Mouse (Mus musculus): Measurements from ENCODE around the gene Nyap1. TPM values are rescaled to one million over a fixed set of nuclear protein-coding genes. Genes with fewer than 3 reads are reported as not detected.

The Nyap1 gene
- polyA plus RNA-seq, 1 experiment from 2014 or later = 5.1 TPM

- Histone ChIP-seq H3K9me3 (no peaks in the 10 kb centered on the region), H3K27me3 (ENCODE audit: poor library complexity, severe bottlenecking) (no peaks in the 10 kb centered on the region), H3K4me3 (peak overlapping the region; percentile 99), H3K27ac (peak overlapping the region; percentile 95), H3K36me3 (replicated peaks) (peaks cover 44% of the 10 kb centered on the region), H3K4me1 (peaks cover 53% of the 10 kb centered on the region)
- under 1% methylated on average over 77 of the region's 83 CpGs for WGBS
- peak; percentile 52 for DNase-seq (ENCODE audit: extremely low spot score, low spot score)
Measured at GRCm38 (mm10) chr5:137779053-137779933, 37.9 kb upstream of the Nyap1 start.

GRCm38 (mm10) chr5:137778635-137779034 is 37.2 kb upstream of the Nyap1 start, which contains the start of gene Ppp1r35:
TSS of gene Ppp1r35 (plus strand) at chr5:137778849.
- WGBS = under 1% methylated on average over 31 of the region's 31 CpGs

GRCm38 (mm10) chr5:137777267-137777845 is 35.9 kb upstream of the Nyap1 start:
- Histone ChIP-seq H3K27me3 (ENCODE audit: poor library complexity, severe bottlenecking) (no peaks in the 10 kb centered on the region), H3K4me3 (no peak overlapping the region; the same call in 1 of the 2 replicates), H3K36me3 (replicated peaks) (peaks cover 24% of the 10 kb centered on the region), H3K9me3 (no peaks in the 10 kb centered on the region), H3K27ac (no peak overlapping the region), H3K4me1 (peaks cover 34% of the 10 kb centered on the region)
- DNase-seq (ENCODE audit: extremely low spot score, low spot score) = no peak
- WGBS = 91% methylated on average over 7 of the region's 7 CpGs

More at GRCm38 (mm10) chr5:137778635-137779034, 37.2 kb upstream of the Nyap1 start, which contains the start of gene Ppp1r35:
- peak; percentile 97 for DNase-seq (ENCODE audit: extremely low spot score, low spot score)
- Histone ChIP-seq H3K9me3 (no peaks in the 10 kb centered on the region), H3K4me1 (peaks cover 46% of the 10 kb centered on the region), H3K4me3 (peak within 1 kb of the TSS; percentile 99), H3K27ac (peak within 1 kb of the TSS; percentile 95), H3K27me3 (ENCODE audit: poor library complexity, severe bottlenecking) (no peaks in the 10 kb centered on the region), H3K36me3 (replicated peaks) (peaks cover 37% of the 10 kb centered on the region)

GRCm38 (mm10) chr5:137776408-137776918 is 35.1 kb upstream of the Nyap1 start:
- 57% methylated on average over 5 of the region's 5 CpGs for WGBS
- Histone ChIP-seq H3K27ac (no peak overlapping the region), H3K9me3 (no peaks in the 10 kb centered on the region), H3K27me3 (ENCODE audit: poor library complexity, severe bottlenecking) (no peaks in the 10 kb centered on the region), H3K4me3 (no peak overlapping the region), H3K36me3 (replicated peaks) (peaks cover 15% of the 10 kb centered on the region), H3K4me1 (peaks cover 25% of the 10 kb centered on the region)
- no peak for DNase-seq (ENCODE audit: extremely low spot score, low spot score)

GRCm38 (mm10) chr5:137775587-137776290 is 34.3 kb upstream of the Nyap1 start:
- H3K36me3 ChIP-seq (replicated peaks) = peaks cover 8% of the 10 kb centered on the region
- no peak for DNase-seq (ENCODE audit: extremely low spot score, low spot score)
- peaks cover 20% of the 10 kb centered on the region for H3K4me1 ChIP-seq
- H3K9me3 ChIP-seq = no peaks in the 10 kb centered on the region
- H3K27me3 ChIP-seq (ENCODE audit: poor library complexity, severe bottlenecking) = no peaks in the 10 kb centered on the region
- no peak overlapping the region for H3K27ac ChIP-seq
- no peak overlapping the region for H3K4me3 ChIP-seq
- 90% methylated on average over 2 of the region's 2 CpGs for WGBS

- no peaks in the 10 kb centered on the region for H3K36me3 ChIP-seq (replicated peaks)
- no peak for DNase-seq (ENCODE audit: extremely low spot score, low spot score)
- no peak overlapping the region for H3K27ac ChIP-seq
- H3K4me3 ChIP-seq = no peak overlapping the region
- H3K9me3 ChIP-seq = no peaks in the 10 kb centered on the region
- H3K27me3 ChIP-seq (ENCODE audit: poor library complexity, severe bottlenecking) = no peaks in the 10 kb centered on the region
- peaks cover 15% of the 10 kb centered on the region for H3K4me1 ChIP-seq
Measured at GRCm38 (mm10) chr5:137772755-137773154, 31.3 kb upstream of the Nyap1 start.

GRCm38 (mm10) chr5:137770709-137771108 is 29.3 kb upstream of the Nyap1 start:
- peak; percentile 40 for DNase-seq (ENCODE audit: extremely low spot score, low spot score)
- Histone ChIP-seq H3K27me3 (ENCODE audit: poor library complexity, severe bottlenecking) (no peaks in the 10 kb centered on the region), H3K9me3 (no peaks in the 10 kb centered on the region), H3K36me3 (replicated peaks) (no peaks in the 10 kb centered on the region), H3K27ac (no peak overlapping the region), H3K4me1 (peaks cover 15% of the 10 kb centered on the region), H3K4me3 (no peak overlapping the region)
- WGBS = 51% methylated on average over 2 of the region's 2 CpGs

- peaks cover 15% of the 10 kb centered on the region for H3K4me1 ChIP-seq
- H3K9me3 ChIP-seq = no peaks in the 10 kb centered on the region
- H3K27ac ChIP-seq = no peak overlapping the region
- 52% methylated on average over 1 of the region's 1 CpGs for WGBS
- H3K4me3 ChIP-seq = no peak overlapping the region
- no peaks in the 10 kb centered on the region for H3K27me3 ChIP-seq (ENCODE audit: poor library complexity, severe bottlenecking)
- no peak for DNase-seq (ENCODE audit: extremely low spot score, low spot score)
- H3K36me3 ChIP-seq (replicated peaks) = no peaks in the 10 kb centered on the region
Measured at GRCm38 (mm10) chr5:137768475-137768874, 27.1 kb upstream of the Nyap1 start.

- WGBS = 56% methylated on average over 3 of the region's 3 CpGs
- DNase-seq (ENCODE audit: extremely low spot score, low spot score) = no peak
Measured at GRCm38 (mm10) chr5:137766270-137766669, 24.9 kb upstream of the Nyap1 start.

GRCm38 (mm10) chr5:137764609-137765340 is 23.4 kb upstream of the Nyap1 start:
- H3K36me3 ChIP-seq (replicated peaks) = peaks cover 4% of the 10 kb centered on the region; the same call in 1 of the 2 replicates
- no peak overlapping the region for H3K27ac ChIP-seq
- no peak for DNase-seq (ENCODE audit: extremely low spot score, low spot score)
- H3K9me3 ChIP-seq = no peaks in the 10 kb centered on the region
- H3K4me1 ChIP-seq = peaks cover 18% of the 10 kb centered on the region
- WGBS = 65% methylated on average over 9 of the region's 9 CpGs
- H3K27me3 ChIP-seq (ENCODE audit: poor library complexity, severe bottlenecking) = no peaks in the 10 kb centered on the region
- H3K4me3 ChIP-seq = no peak overlapping the region

More at GRCm38 (mm10) chr5:137766270-137766669, 24.9 kb upstream of the Nyap1 start:
- Histone ChIP-seq H3K4me3 (no peak overlapping the region), H3K27me3 (ENCODE audit: poor library complexity, severe bottlenecking) (no peaks in the 10 kb centered on the region), H3K4me1 (peaks cover 15% of the 10 kb centered on the region), H3K27ac (no peak overlapping the region), H3K9me3 (no peaks in the 10 kb centered on the region), H3K36me3 (replicated peaks) (no peaks in the 10 kb centered on the region)

- no peak overlapping the region for H3K4me3 ChIP-seq
- no peaks in the 10 kb centered on the region for H3K9me3 ChIP-seq
- peaks cover 49% of the 10 kb centered on the region for H3K36me3 ChIP-seq (replicated peaks)
- H3K27ac ChIP-seq = no peak overlapping the region
- H3K27me3 ChIP-seq (ENCODE audit: poor library complexity, severe bottlenecking) = no peaks in the 10 kb centered on the region
- WGBS = 29% methylated on average over 4 of the region's 4 CpGs
- DNase-seq (ENCODE audit: extremely low spot score, low spot score) = peak; percentile 73
- H3K4me1 ChIP-seq = peaks cover 8% of the 10 kb centered on the region; the same call in 1 of the 2 replicates
Measured at GRCm38 (mm10) chr5:137759971-137760412, 18.6 kb upstream of the Nyap1 start.
